Mouse (Mus musculus) lung, postnatal 0 days (tissue): ENCODE data around the gene Gm49368. TPM values are rescaled to one million over a fixed set of nuclear protein-coding genes. Genes with fewer than 3 reads are reported as not detected.

ENCODE experiments used
- ATAC-seq: fragments of 200-750 bp; cut with Nextera tagmentation; 2 replicates; pipeline ENCODE4 v1.8.0; 2017; ENCODE audit warnings: moderate library complexity
- DNase-seq: peaks from one replicate; pipeline ENCODE4 v3.0.0-alpha.2; 2016; ENCODE audit warnings: low spot score
- H3K27ac ChIP-seq: fragments of 300-500 bp; sonication (generic); 2 replicates; pipeline ENCODE4 v1.5.1; 2014; ENCODE audit warnings: antibody characterized with exemption, mild to moderate bottlenecking, low read length, mixed read lengths
- H3K27me3 ChIP-seq: fragments of 300-500 bp; sonication (generic); replicated peaks from 2 replicates; pipeline ENCODE4 v1.6.1; 2014; ENCODE audit warnings: low read length, mixed read lengths; ENCODE audit not compliant: insufficient read depth
- H3K36me3 ChIP-seq: fragments of 300-500 bp; sonication (generic); 2 replicates; pipeline ENCODE4 v1.6.1; 2014; ENCODE audit warnings: low read length, mixed read lengths; ENCODE audit not compliant: insufficient read depth
- H3K4me1 ChIP-seq: fragments of 300-500 bp; sonication (generic); 2 replicates; pipeline ENCODE4 v1.6.1; 2014; ENCODE audit warnings: antibody characterized with exemption, low read depth, low read length, mixed read lengths; ENCODE audit not compliant: insufficient read depth
- H3K4me2 ChIP-seq: fragments of 300-500 bp; sonication (generic); replicated peaks from 2 replicates; pipeline ENCODE4 v1.6.1; 2014; ENCODE audit warnings: low read depth, mild to moderate bottlenecking, low read length, moderate library complexity, mixed read lengths
- H3K4me3 ChIP-seq: fragments of 300-500 bp; sonication (generic); 2 replicates; pipeline ENCODE4 v1.5.1; 2014; ENCODE audit warnings: low read depth, low read length
- H3K9ac ChIP-seq: fragments of 300-500 bp; sonication (generic); replicated peaks from 2 replicates; pipeline ENCODE4 v1.6.1; 2014; ENCODE audit warnings: low read depth, mild to moderate bottlenecking
- H3K9me3 ChIP-seq: fragments of 300-500 bp; sonication (generic); 2 replicates; pipeline ENCODE4 v1.6.1; 2016; ENCODE audit warnings: low read length, mixed read lengths
- CTCF ChIP-seq: IDR thresholded peaks from 2 replicates; pipeline ENCODE4 v1.5.1; 2016; ENCODE audit warnings: antibody characterized with exemption, mild to moderate bottlenecking
- EP300 ChIP-seq: IDR thresholded peaks from 2 replicates; pipeline ENCODE4 v1.6.1; 2016; ENCODE audit warnings: antibody characterized with exemption, mild to moderate bottlenecking, control low read depth
- WGBS: fragments of 180-500 bp; shearing (Covaris S2); extraction: QIAGEN DNeasy Blood & Tissue Kit; methylation state at CpG from one replicate; pipeline ENCODE4 v1.1.7; 2014; 5-methylcytosine and 5-hydroxymethylcytosine counted together
- polyA plus RNA-seq: library from polyadenylated mRNA; unstranded; fragments of >200 nt; fragmentation: Nextera tagmentation; extraction: Ambion mirVana; gene quantifications from 2 replicates; pipeline ENCODE4 v1.2.1, GENCODE M21; 2015

Gene Gm49368
- polyA plus RNA-seq, 1 experiment from 2014 or later: not detected

- Histone ChIP-seq H3K36me3 (no peaks in the 10 kb centered on the region), H3K4me3 (no peak overlapping the region), H3K4me2 (no peak overlapping the region), H3K4me1 (no peaks in the 10 kb centered on the region), H3K27me3 (no peaks in the 10 kb centered on the region), H3K9ac (no peak overlapping the region), H3K9me3 (no peaks in the 10 kb centered on the region), H3K27ac (no peak overlapping the region)
- DNase-seq (peak; percentile 74), ATAC-seq (peak; percentile 69)
- WGBS: 66% methylated on average over 4 of the region's 4 CpGs
- no peak for TF ChIP-seq CTCF
- TF ChIP-seq EP300: 0 out of 2 replicates have a peak, but pooled peaks have one; percentile 28
These were observed 38.9 kb upstream of the Gm49368 start for GRCm38 (mm10) chr7:128023565-128023964.

- H3K4me2 ChIP-seq: no peak overlapping the region
- no peak overlapping the region for H3K27ac ChIP-seq
- no peaks in the 10 kb centered on the region for H3K27me3 ChIP-seq
- H3K36me3 ChIP-seq: no peaks in the 10 kb centered on the region
- ATAC-seq (no peak), DNase-seq (no peak)
- TF ChIP-seq CTCF: no peak
- TF ChIP-seq EP300: no peak
- H3K4me3 ChIP-seq: no peak overlapping the region
- WGBS: 69% methylated on average over 9 of the region's 9 CpGs
- no peak overlapping the region for H3K9ac ChIP-seq
- no peaks in the 10 kb centered on the region for H3K4me1 ChIP-seq
- H3K9me3 ChIP-seq: no peaks in the 10 kb centered on the region
These were observed 38.1 kb upstream of the Gm49368 start for GRCm38 (mm10) chr7:128024364-128024763.

GRCm38 (mm10) chr7:128024932-128025331 is 37.6 kb upstream of the Gm49368 start:
- ATAC-seq (no peak), DNase-seq (no peak)
- Histone ChIP-seq H3K9me3 (no peaks in the 10 kb centered on the region), H3K4me3 (no peak overlapping the region), H3K4me2 (no peak overlapping the region), H3K36me3 (no peaks in the 10 kb centered on the region), H3K9ac (no peak overlapping the region), H3K27me3 (no peaks in the 10 kb centered on the region), H3K4me1 (no peaks in the 10 kb centered on the region), H3K27ac (no peak overlapping the region)
- no peak for TF ChIP-seq CTCF
- no peak for TF ChIP-seq EP300
- 76% methylated on average over 4 of the region's 4 CpGs for WGBS

DNA sequence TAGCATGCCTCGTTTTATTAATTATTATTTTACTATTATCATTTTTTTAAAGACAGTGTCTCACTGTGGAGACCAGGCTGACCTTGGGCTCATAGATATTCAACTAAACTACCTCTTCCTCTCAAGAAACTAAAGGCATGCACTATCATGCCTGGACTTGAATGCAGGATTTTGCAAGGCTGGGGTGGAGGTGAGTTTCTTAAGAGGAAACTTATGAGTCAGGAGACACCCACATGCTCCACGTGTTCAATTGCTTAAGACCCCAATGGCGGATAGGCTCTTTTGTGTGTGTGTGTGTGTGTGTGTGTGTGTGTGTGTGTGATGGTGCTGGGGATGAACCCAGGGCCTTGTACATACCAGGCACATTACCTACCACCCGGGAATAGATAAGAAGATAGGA is 37.1 kb upstream of the Gm49368 start:
- H3K4me1 ChIP-seq: no peaks in the 10 kb centered on the region
- H3K27me3 ChIP-seq: no peaks in the 10 kb centered on the region
- H3K4me3 ChIP-seq: no peak overlapping the region
- no peak for TF ChIP-seq CTCF
- ATAC-seq: no peak
- no peaks in the 10 kb centered on the region for H3K36me3 ChIP-seq
- DNase-seq: peak; percentile 24
- WGBS: 68% methylated on average over 4 of the region's 4 CpGs
- no peak overlapping the region for H3K27ac ChIP-seq
- H3K4me2 ChIP-seq: no peak overlapping the region
- H3K9me3 ChIP-seq: no peaks in the 10 kb centered on the region
- H3K9ac ChIP-seq: no peak overlapping the region

DNA sequence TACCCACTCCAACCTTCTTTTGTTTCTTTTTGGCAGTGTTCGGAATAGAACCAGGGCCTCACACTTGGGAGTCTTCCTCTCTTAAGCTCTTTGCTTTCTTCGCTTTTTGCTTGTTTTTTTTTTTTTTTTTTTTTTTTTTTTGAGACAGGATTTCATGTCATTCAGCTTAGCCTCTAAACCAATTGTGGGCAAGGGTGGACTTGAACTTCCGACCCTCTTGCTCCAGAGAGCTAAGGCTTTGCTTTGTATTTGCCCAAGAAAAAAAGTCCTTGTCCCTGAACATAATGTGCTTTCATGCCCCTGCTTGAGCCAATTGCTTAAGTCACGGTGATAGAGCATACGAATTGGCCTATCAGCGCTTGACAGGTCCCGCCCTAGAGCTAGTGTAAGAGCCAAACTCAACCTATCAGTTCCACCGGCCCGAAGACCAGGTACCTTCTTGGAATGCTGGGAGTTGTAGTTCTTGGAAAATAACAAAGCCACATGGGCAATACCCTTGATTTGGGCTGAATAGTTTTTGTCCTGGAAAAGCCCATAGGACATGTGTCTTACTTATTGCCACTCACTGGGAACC is 31.0 kb upstream of the Gm49368 start:
- peak; percentile 75 for DNase-seq

GRCm38 (mm10) chr7:128032290-128032988 is 30.0 kb upstream of the Gm49368 start:
- no peaks in the 10 kb centered on the region for H3K9me3 ChIP-seq
- TF ChIP-seq CTCF: no peak
- TF ChIP-seq EP300: no peak
- DNase-seq (no peak), ATAC-seq (no peak)
- WGBS: 64% methylated on average over 5 of the region's 5 CpGs
- H3K27me3 ChIP-seq: no peaks in the 10 kb centered on the region
- H3K9ac ChIP-seq: no peak overlapping the region
- H3K4me3 ChIP-seq: no peak overlapping the region
- no peak overlapping the region for H3K4me2 ChIP-seq
- no peak overlapping the region for H3K27ac ChIP-seq
- no peaks in the 10 kb centered on the region for H3K36me3 ChIP-seq
- no peaks in the 10 kb centered on the region for H3K4me1 ChIP-seq

More for the DNA sequence above, 31.0 kb upstream of the Gm49368 start:
- Histone ChIP-seq H3K36me3 (no peaks in the 10 kb centered on the region), H3K27me3 (no peaks in the 10 kb centered on the region), H3K4me3 (no peak overlapping the region), H3K9me3 (no peaks in the 10 kb centered on the region), H3K4me1 (no peaks in the 10 kb centered on the region), H3K4me2 (no peak overlapping the region), H3K9ac (no peak overlapping the region), H3K27ac (no peak overlapping the region)
- WGBS: 46% methylated on average over 9 of the region's 9 CpGs
- TF ChIP-seq EP300 (no peak), CTCF (no peak)
- ATAC-seq: peak; percentile 88
